Mouse (Mus musculus): ENCODE data around the gene Cetn3.

Gene Cetn3

DNA sequence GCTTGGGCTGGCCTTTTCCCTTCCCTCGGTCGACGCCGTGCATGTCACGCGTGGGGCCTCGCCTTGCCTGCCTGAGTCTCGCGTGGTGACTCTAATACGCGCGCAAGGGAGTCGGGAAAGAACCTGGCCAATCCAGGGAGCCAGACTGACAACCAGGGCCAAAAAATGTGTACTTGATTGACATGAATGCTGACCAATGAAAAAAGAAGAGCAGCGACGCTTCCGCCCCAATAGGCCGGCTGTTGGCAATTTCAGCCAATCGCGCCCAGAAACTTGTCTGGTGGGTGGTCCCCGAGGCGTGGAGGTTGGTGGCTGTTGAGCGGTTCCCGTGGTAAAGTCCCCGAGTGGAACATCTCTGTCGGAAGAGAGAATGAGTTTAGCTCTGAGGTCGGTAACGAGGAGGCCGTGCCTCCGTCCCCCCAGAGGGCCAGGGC, at the start of gene Cetn3:
TSS of gene Cetn3 (plus strand) at position 107 of the 434 bp plus-strand sequence.
- DNase-seq = peak; percentile 89 to 90

- DNase-seq = no peak
Measured at GRCm38 (mm10) chr13:81736606-81737005, 46.3 kb upstream of the Cetn3 start.

- DNase-seq = no peak
Measured at GRCm38 (mm10) chr13:81740898-81741297, 42.0 kb upstream of the Cetn3 start.

DNA sequence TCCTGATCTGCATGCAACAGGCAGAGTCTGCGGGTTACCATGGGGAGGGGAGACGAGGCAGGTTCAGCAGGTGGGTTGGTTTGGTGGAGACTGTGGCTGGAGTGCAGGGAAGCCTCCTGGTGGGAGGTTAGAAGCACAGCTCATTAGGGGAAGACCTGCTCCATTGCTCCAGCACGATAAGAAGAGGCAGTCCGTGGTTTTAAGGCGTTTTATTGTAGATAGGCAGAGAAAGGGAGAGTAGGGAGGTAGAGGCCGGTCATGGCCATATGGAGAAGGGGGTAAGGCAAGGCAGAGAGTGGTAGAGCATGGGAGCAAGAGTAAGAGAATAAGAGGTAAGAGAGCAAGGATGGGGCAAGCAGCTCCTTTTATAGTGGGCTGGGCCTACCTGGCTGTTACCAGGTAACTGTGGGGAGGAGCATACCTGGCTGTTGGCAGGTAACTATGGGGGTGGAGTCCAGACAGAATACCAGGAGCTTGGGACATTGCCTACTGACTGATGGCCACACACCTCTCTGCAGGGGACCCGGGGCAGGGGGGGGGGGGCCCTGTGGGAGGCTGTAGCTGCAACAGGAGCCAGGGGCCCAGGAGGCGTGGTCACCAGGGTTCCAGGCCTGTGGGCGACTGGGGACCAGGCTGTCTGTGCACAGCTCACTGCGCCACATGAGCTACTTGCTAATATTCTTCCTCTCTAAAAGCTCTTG, 39.3 kb upstream of the Cetn3 start:
- no peak for DNase-seq

DNA sequence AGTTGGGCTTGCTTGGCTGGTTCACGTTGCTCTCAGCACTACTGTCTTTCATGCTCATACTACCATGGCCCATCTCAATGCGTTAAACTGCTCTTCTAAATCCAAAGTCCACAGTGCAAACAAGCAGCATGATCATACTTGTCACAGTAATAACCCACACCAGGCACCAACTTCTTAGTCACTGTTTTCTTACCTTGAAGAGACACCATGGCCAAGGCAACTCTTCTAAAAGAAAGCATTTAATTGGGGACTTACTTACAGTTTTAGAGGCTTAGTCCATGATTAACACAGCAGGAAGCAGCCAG, 38.8 kb upstream of the Cetn3 start:
- DNase-seq = no peak

DNA sequence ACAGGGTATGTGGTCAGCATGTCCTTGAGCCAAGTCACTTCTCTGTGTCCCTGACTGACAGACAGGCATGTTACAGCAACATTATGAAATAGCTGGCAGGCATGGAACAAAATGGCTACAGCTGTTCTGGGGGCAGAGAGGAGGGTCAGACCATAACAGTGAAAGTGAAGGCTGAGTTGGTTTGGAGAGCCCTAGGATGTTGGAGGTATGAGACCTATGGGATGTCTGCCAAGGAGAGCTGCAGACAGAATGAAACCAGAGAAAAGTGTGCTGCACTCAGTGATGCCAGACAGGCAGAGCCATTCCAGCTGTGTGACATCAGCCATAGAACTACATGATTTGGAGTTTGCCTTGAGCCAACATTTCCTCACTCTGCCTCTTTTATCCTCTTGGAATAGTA, 28.0 kb upstream of the Cetn3 start:
- no peak for DNase-seq

- no peak for DNase-seq
Measured at GRCm38 (mm10) chr13:81755324-81755723, 27.6 kb upstream of the Cetn3 start.

- no peak for DNase-seq
Measured at GRCm38 (mm10) chr13:81757058-81757660, 25.7 kb upstream of the Cetn3 start.

DNA sequence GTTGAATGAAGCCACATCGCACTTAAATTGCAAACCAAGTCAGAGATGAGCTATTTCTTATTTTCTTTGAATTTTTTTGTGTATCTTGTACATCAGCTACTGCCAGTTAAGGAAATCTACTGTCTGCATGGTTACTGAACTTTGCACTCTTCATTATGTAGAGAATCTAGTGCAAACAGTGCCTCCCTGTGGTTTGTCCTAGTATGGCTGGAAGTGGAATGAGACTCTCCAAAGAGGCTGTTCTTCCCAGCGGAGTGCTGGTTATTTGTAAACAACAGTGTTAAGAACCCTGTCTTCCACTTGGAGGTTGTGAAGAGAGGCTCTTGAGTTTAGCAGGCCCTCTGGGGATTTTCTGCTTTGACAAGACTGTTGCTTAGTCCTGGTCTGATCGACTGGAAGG, 22.5 kb upstream of the Cetn3 start:
- DNase-seq = peak in 1 of 2 experiments; percentile 10

- DNase-seq = peak in 1 of 2 experiments; percentile 11
Measured at GRCm38 (mm10) chr13:81761566-81762186, 21.2 kb upstream of the Cetn3 start.

GRCm38 (mm10) chr13:81764173-81764572, 18.7 kb upstream of the Cetn3 start:
- DNase-seq = no peak

DNA sequence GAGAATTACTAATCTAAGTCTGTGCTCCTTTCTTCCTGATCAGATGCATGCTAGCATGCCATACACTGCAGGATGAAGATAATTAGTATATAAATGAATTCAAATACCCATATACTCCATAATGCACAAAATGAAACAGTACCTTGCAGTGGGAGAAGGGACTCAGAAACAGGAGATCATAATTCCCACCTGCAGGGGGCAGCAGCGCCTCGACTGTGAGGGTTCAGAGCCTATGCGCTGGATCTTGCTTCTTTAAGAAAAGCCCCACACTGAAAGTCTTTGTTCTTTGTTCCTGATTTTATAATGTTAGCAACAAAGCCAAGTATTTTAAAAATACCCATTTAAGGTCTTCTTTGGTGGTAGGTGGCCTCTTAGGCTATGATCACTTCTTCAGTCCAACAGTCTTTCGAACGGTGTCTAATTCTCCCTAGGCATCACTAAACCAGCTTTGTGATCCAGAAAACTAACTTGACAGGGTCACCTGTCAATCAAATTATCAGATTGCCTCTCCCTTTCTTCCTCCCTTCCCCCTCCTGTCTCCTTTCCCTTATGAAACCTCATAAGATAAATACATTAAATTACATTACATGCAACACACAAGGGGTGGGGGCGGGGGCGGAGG, 15.7 kb upstream of the Cetn3 start:
- DNase-seq = peak; percentile 65 to 71

- no peak for DNase-seq
Measured at GRCm38 (mm10) chr13:81776217-81776616, 6.7 kb upstream of the Cetn3 start.

- DNase-seq = no peak
Measured at GRCm38 (mm10) chr13:81782475-81782874, 402 bp upstream of the Cetn3 start.

GRCm38 (mm10) chr13:81783405-81784342, 797 bp downstream of the Cetn3 start:
- peak; percentile 96 for DNase-seq

GRCm38 (mm10) chr13:81785766-81786480, 3.0 kb downstream of the Cetn3 start:
- no peak for DNase-seq

- no peak for DNase-seq
Measured at GRCm38 (mm10) chr13:81790160-81790559, 7.3 kb downstream of the Cetn3 start.

DNA sequence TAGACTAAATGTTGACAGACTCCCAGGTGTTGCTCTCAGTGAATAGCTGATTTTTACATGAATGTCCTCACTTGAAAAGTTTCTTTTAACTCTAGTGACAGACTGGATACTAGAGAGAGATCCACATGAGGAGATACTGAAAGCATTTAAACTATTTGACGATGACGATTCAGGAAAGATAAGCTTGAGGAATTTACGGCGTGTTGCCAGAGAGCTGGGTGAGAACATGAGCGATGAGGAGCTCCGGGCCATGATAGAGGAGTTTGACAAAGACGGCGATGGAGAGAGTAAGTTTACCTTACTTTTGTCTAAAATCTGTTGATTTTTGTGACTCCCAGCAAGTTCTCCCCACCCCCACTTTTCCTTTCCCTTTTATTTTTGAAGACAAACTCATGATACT, 9.0 kb downstream of the Cetn3 start:
- no peak for DNase-seq

DNA sequence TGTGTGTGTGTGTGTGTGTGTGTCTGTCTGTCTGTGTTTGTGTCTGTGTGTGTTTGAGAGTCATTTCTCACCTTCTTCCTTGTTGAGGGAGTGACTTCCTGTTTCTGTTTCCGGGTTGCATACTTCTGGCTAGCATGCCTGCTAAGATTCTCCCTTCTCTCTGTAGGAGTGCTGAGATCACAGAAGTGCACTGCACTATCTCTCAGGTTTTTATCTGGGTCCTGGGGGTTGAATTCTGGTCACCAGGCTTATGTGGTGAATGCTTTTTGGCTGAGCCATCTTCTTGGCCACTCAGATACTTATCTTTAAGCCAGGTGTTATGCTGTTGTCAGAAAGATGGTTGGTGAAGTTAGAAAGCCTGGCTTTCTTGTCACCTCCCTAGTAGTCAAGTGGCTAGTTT, 11.0 kb downstream of the Cetn3 start:
- peak; percentile 4 to 7 for DNase-seq

DNA sequence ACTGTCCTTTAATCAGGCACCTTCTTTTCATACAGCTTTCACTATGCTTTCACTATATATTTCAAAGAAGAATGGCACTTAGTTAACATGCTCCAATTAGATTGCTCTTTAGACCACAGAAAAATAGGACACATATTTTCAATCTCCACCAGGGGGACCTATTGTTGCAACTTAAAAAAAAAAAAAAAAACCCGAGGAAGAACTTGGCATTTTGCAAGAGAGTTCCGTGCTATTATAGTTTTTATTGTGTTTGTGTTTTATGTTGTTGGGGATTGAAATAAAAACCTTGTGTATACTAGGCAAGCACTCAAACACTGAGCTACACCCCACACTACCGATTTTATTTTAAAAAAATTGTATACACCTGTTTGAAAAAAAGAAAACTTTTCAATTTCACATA, 18.2 kb downstream of the Cetn3 start:
- no peak for DNase-seq

- no peak for DNase-seq
Measured at GRCm38 (mm10) chr13:81803713-81804112, 20.8 kb downstream of the Cetn3 start.

- DNase-seq = no peak
Measured at GRCm38 (mm10) chr13:81822750-81823149, 39.9 kb downstream of the Cetn3 start.
